Mouse (Mus musculus) liver, embryonic 14.5 days (tissue): ENCODE measurements around the gene Fbxl16. TPM values are rescaled to one million over a fixed set of nuclear protein-coding genes. Genes with fewer than 3 reads are reported as not detected.

Experiments
- ATAC-seq: fragments of 200-750 bp; cut with Nextera tagmentation; 2 replicates; pipeline ENCODE4 v1.8.0; 2017; ENCODE audit warnings: moderate number of reproducible peaks, mild to moderate bottlenecking, moderate library complexity; ENCODE audit not compliant: insufficient read depth
- DNase-seq, 3 experiments: peaks; one replicate each; pipeline ENCODE4 v3.0.0-alpha.2; 2012 to 2013; ENCODE audit warnings: low read depth in 3 of 3, low spot score in 3 of 3
- H3K27ac ChIP-seq: fragments of 300-500 bp; sonication (generic); 2 replicates; pipeline ENCODE4 v1.5.1; 2014; ENCODE audit warnings: moderate library complexity, mild to moderate bottlenecking, control low read depth, inconsistent platforms
- H3K27me3 ChIP-seq: fragments of 300-500 bp; sonication (generic); 2 replicates; pipeline ENCODE4 v1.6.1; 2014; ENCODE audit warnings: mild to moderate bottlenecking, low read length, moderate library complexity; ENCODE audit not compliant: control insufficient read depth, insufficient read depth
- H3K36me3 ChIP-seq: fragments of 300-500 bp; sonication (generic); replicated peaks from 2 replicates; pipeline ENCODE4 v1.6.1; 2014; ENCODE audit warnings: low read depth; ENCODE audit not compliant: control insufficient read depth, insufficient read depth
- H3K4me1 ChIP-seq, 2 experiments: fragments of 200-500 bp in 1 of 2; fragments of 300-500 bp in 1 of 2; sonication (generic) in 1 of 2; replicated peaks; 2 replicates each; pipeline ENCODE4 v1.6.1; 2012 to 2014; ENCODE audit warnings: antibody characterized with exemption in 1 of 2, inconsistent platforms in 1 of 2, low read length in 1 of 2; ENCODE audit not compliant: control insufficient read depth in 2 of 2, insufficient read depth in 2 of 2
- H3K4me2 ChIP-seq: fragments of 300-500 bp; sonication (generic); 2 replicates; pipeline ENCODE4 v1.6.1; 2014; ENCODE audit warnings: low read depth, mild to moderate bottlenecking, control low read depth, moderate library complexity
- H3K4me3 ChIP-seq, 2 experiments: fragments of 200-500 bp in 1 of 2; fragments of 300-500 bp in 1 of 2; sonication (generic) in 1 of 2; 2 replicates each; pipeline ENCODE4 v1.5.1; 2012 to 2014; ENCODE audit warnings: low read depth in 2 of 2, low read length in 2 of 2, mild to moderate bottlenecking in 2 of 2, control low read depth in 1 of 2, inconsistent platforms in 1 of 2, moderate library complexity in 1 of 2; ENCODE audit not compliant: insufficient read depth in 1 of 2
- H3K9ac ChIP-seq: fragments of 300-500 bp; sonication (generic); replicated peaks from 2 replicates; pipeline ENCODE4 v1.6.1; 2014; ENCODE audit warnings: mild to moderate bottlenecking, control low read depth, moderate library complexity
- H3K9me3 ChIP-seq: fragments of 300-500 bp; sonication (generic); 2 replicates; pipeline ENCODE4 v1.6.1; 2016; ENCODE audit warnings: low read length, mixed read lengths; ENCODE audit not compliant: control insufficient read depth
- CTCF ChIP-seq: IDR thresholded peaks from 2 replicates; pipeline ENCODE4 v1.5.1; 2016; ENCODE audit warnings: antibody characterized with exemption, low read depth, control low read depth
- EP300 ChIP-seq: IDR thresholded peaks from 2 replicates; pipeline ENCODE4 v1.6.1; 2016; ENCODE audit warnings: antibody characterized with exemption, low read depth
- WGBS: fragments of 180-500 bp; shearing (Covaris S2); extraction: QIAGEN DNeasy Blood & Tissue Kit; methylation state at CpG from one replicate; pipeline ENCODE4 v1.1.7; 2014; ENCODE audit not compliant: insufficient replicate concordance; 5-methylcytosine and 5-hydroxymethylcytosine counted together
- polyA plus RNA-seq, 2 experiments: library from polyadenylated mRNA; depleted of rRNA in 1 of 2; stranded (reverse) in 1 of 2; unstranded in 1 of 2; fragments of >200 nt; fragmentation: Nextera tagmentation in 1 of 2; extraction: Ambion mirVana in 1 of 2; gene quantifications; 2 replicates each; pipeline versions ENCODE4 v1.2.1 to v1.2.3; 2012 to 2014

Gene Fbxl16
- 0.04 and 0.22 TPM in 2 replicates for polyA plus RNA-seq (2012; rRNA removed)
- polyA plus RNA-seq (2014; fragmentation: Nextera tagmentation; extraction: Ambion mirVana): not detected in 2 replicates

- peak within 1 kb of the TSS; percentile 28 to 53 for H3K4me3 ChIP-seq
- no peaks in the 10 kb centered on the region for H3K36me3 ChIP-seq
- H3K27me3 ChIP-seq: peaks cover 43% of the 10 kb centered on the region
- DNase-seq (no peak), ATAC-seq (peak; percentile 55; the same call in 1 of the 2 replicates)
- no peak within 1 kb of the TSS for H3K9ac ChIP-seq
- peak within 1 kb of the TSS; percentile 61 for H3K4me2 ChIP-seq
- no peak within 1 kb of the TSS for H3K27ac ChIP-seq
- 1% methylated on average over 93 of the region's 100 CpGs for WGBS
- TF ChIP-seq EP300: no peak
- TF ChIP-seq CTCF: peak; percentile 18; the same call in 1 of the 2 replicates
- no peaks in the 10 kb centered on the region for H3K4me1 ChIP-seq
- H3K9me3 ChIP-seq: no peaks in the 10 kb centered on the region
Observed at GRCm38 (mm10) chr17:25808789-25809605, at the start of gene Fbxl16. TSS of gene Fbxl16 (plus strand) at chr17:25809085.

- Histone ChIP-seq H3K9me3 (no peaks in the 10 kb centered on the region), H3K4me2 (no peak overlapping the region), H3K4me1 (no peaks in the 10 kb centered on the region), H3K27ac (no peak overlapping the region), H3K36me3 (no peaks in the 10 kb centered on the region), H3K27me3 (no peaks in the 10 kb centered on the region), H3K4me3 (no peak overlapping the region), H3K9ac (no peak overlapping the region)
- TF ChIP-seq CTCF: no peak
- TF ChIP-seq EP300: no peak
- no peak for DNase-seq
- 55% methylated on average over 8 of the region's 8 CpGs for WGBS
- no peak for ATAC-seq
Observed at GRCm38 (mm10) chr17:25760148-25760547, 48.7 kb upstream of the Fbxl16 start.

DNA sequence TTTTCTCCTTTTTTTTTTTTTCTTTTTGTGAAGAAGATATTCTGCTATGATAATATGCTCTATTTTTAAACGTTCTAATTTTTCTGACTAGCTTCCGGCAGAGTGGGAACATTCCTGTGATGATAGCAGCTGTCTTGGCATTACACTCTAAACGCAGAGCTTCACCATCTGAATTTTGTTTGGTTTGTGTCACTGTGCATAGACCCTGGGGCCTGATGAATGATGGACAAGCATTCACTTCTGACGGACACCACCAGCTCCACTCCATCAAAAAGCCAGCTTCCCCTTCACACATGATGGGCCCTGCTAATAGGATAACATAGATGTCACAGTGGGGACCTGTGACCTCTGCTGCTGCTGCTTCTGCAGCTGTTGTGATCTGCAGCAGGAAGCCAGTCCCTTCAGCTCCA lies 47.3 kb upstream of the Fbxl16 start:
- no peak for TF ChIP-seq EP300
- TF ChIP-seq CTCF: no peak
- no peaks in the 10 kb centered on the region for H3K36me3 ChIP-seq
- no peaks in the 10 kb centered on the region for H3K4me1 ChIP-seq
- H3K9me3 ChIP-seq: no peaks in the 10 kb centered on the region
- no peak overlapping the region for H3K9ac ChIP-seq
- DNase-seq (no peak), ATAC-seq (no peak)
- 50% methylated on average over 4 of the region's 4 CpGs for WGBS
- H3K4me3 ChIP-seq: no peak overlapping the region
- H3K4me2 ChIP-seq: no peak overlapping the region
- H3K27me3 ChIP-seq: no peaks in the 10 kb centered on the region
- H3K27ac ChIP-seq: no peak overlapping the region

DNA sequence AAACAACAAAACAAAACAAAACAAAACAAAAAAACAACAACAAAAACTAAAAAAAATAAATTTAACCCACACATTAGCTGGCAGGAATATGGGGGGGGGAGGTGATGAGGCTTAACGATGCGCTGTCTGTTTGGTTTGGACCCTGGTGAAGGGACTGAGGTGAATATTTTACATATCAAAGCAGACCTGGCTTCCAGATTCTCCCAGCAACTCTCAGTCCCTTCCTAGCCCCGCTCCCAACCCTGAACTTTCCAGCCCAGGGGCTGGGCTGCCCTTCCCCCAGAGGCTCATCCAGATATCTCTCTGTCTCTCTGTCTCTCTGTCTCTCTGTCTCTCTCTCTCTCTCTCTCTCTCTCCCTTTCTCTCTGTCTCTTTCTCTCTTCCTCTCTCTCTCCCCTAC lies 46.3 kb upstream of the Fbxl16 start:
- no peaks in the 10 kb centered on the region for H3K4me1 ChIP-seq
- 9% methylated on average over 3 of the region's 3 CpGs for WGBS
- ATAC-seq: no peak
- TF ChIP-seq EP300: no peak
- no peak for TF ChIP-seq CTCF
- no peak for DNase-seq
- no peaks in the 10 kb centered on the region for H3K36me3 ChIP-seq
- no peak overlapping the region for H3K9ac ChIP-seq
- no peaks in the 10 kb centered on the region for H3K27me3 ChIP-seq
- no peak overlapping the region for H3K4me2 ChIP-seq
- no peak overlapping the region for H3K4me3 ChIP-seq
- H3K9me3 ChIP-seq: no peaks in the 10 kb centered on the region
- no peak overlapping the region for H3K27ac ChIP-seq

DNA sequence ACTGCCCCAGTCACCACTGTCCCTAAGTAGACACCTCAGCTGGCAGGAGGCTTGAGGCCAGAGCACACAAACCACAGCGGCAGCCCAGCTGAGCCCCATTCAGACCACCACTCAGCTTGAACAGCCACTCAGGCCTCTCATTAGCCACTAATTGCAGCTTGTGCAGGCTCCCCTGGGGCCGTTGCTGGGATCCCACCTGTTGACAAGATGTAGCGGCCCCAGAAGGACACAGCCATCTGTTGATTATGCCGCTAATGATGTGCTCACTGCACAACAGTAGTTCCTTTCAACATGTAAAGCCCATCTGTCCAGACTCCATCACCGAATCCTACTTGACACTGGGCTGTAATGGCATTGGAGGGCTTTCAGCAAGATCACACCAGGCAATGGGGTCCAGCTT lies 43.0 kb upstream of the Fbxl16 start:
- H3K4me2 ChIP-seq: no peak overlapping the region
- 57% methylated on average over 5 of the region's 5 CpGs for WGBS
- TF ChIP-seq EP300: no peak
- TF ChIP-seq CTCF: no peak

More for the DNA sequence above, 43.0 kb upstream of the Fbxl16 start:
- no peak overlapping the region for H3K4me3 ChIP-seq
- H3K36me3 ChIP-seq: no peaks in the 10 kb centered on the region
- no peak overlapping the region for H3K27ac ChIP-seq
- ATAC-seq (no peak), DNase-seq (no peak)
- H3K4me1 ChIP-seq: no peaks in the 10 kb centered on the region
- no peaks in the 10 kb centered on the region for H3K9me3 ChIP-seq
- peaks cover 3% of the 10 kb centered on the region; the same call in 1 of the 2 replicates for H3K27me3 ChIP-seq
- no peak overlapping the region for H3K9ac ChIP-seq
